Comparison of ENCODE assay signal across 11 mouse cellular contexts in the genomic region with DNA sequence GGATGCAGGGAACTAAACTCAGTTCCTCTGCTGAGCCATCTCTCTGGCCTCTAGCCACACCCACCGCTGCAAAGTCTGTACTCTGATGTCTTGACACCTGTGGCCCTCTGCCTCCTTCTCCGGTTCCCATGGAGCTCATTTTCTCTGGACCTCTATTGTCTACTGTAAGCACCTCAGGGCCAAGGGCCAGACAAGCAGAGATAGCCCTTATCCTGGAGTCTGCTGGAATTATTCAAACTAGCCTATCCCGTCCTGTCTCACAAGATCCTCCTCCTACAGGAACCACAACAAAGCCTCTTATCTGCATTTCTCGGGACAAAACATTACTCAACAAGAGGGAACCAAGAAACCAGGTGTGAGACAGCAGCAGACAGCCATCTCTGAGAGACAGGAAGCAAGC. TPM values are rescaled to one million over a fixed set of nuclear protein-coding genes. Genes with fewer than 3 reads are reported as not detected.
"Had no signal": no experiment of that assay in that cellular context is flagged by ENCODE, and none has a peak within 500 bp of the region (broad histone marks: within the 10 kb centered on the region; RNA-seq: fewer than 3 reads in every experiment).

No protein-coding gene starts in this region.

- DNase-seq: kidney, postnatal 14 days; left cerebral cortex, postnatal 4 days; lung, adult 2 months; lung, postnatal 36 days; thymus, postnatal 36 days had no signal

- H3K9me3 ChIP-seq: kidney, embryonic 15.5 days; liver, embryonic 15.5 days; midbrain, embryonic 13.5 days had no signal

- H3K4me2 ChIP-seq: kidney, embryonic 15.5 days; liver, embryonic 11.5 days; liver, embryonic 15.5 days; midbrain, embryonic 13.5 days had no signal

- H3K4me3 ChIP-seq: kidney, embryonic 15.5 days; liver, embryonic 15.5 days; midbrain, embryonic 13.5 days had no signal

- H3K4me1 ChIP-seq: kidney, embryonic 15.5 days; liver, embryonic 15.5 days; midbrain, embryonic 13.5 days had no signal

- H3K36me3 ChIP-seq: kidney, embryonic 15.5 days; liver, embryonic 15.5 days; midbrain, embryonic 13.5 days had no signal

- H3K9ac ChIP-seq: kidney, embryonic 15.5 days; liver, embryonic 15.5 days; midbrain, embryonic 13.5 days had no signal

- H3K27ac ChIP-seq: kidney, embryonic 15.5 days; liver, embryonic 15.5 days; midbrain, embryonic 13.5 days had no signal

- H3K27me3 ChIP-seq: kidney, embryonic 15.5 days; liver, embryonic 15.5 days had no signal

- ATAC-seq: lung, postnatal 0 days; midbrain, embryonic 13.5 days had no signal

RNA-seq across cellular contexts. Expression of gene Vangl1, which starts 9.8 kb away (rescaled TPM):
- total RNA-seq: neutrophil, adult 5-6 weeks had no signal
